Mouse (Mus musculus): Measurements from ENCODE around the gene Tpi1. TPM values are rescaled to one million over a fixed set of nuclear protein-coding genes. Genes with fewer than 3 reads are reported as not detected.

Gene Tpi1
- polyA plus RNA-seq, 1 experiment from 2014 or later = 537 TPM

DNA sequence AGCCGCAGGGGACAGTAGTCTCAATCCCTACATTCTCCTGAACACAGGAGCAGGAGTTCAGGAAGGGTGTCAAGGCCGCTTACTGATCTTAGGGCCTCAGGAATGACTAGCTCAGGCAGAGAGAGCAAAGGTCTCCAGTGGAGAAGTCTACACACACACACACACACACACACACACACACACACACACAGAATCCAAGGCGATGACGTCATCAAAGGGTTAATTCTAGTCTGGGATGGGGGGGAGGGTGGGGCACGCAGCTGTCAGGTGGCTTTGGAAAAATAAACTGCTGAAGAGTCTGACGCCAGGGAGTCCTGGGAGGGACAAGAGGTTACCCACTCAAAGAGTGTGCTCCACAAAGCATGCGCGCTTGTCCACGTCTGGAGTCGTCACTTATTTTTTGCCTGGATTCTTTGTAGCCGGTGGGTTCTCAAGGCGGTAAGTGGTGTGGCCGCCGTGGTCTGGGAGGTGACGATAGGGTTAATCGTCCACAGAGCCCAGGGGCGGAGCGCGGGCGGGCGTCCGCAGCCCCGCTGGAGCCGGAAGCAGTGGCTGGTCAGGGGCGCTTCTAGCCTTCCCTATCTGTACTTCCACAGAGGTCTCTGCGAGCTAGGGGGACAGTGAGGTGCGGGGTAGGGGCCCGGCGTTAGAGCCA is 5.6 kb downstream of the Tpi1 start, which contains the start of gene Spsb2:
Spsb2 (plus strand) TSS at position 304 of the 655 bp plus-strand sequence.
- H3K4me1 ChIP-seq (replicated peaks; ENCODE audit: control insufficient read depth, insufficient read depth, low read length) = peaks cover 14% of the 10 kb centered on the region; the same call in 1 of the 2 replicates
- peak within 1 kb of the TSS; percentile 95 for H3K27ac ChIP-seq (ENCODE audit: low read depth, low read length)
- no peaks in the 10 kb centered on the region for H3K27me3 ChIP-seq (replicated peaks; ENCODE audit: control insufficient read depth, insufficient read depth, low read length)
- ATAC-seq = peak; percentile 61
- no peaks in the 10 kb centered on the region for H3K9me3 ChIP-seq (ENCODE audit: control insufficient read depth)
- 1% methylated on average over 29 of the region's 29 CpGs for WGBS
- peak within 1 kb of the TSS; percentile 73 for H3K9ac ChIP-seq (ENCODE audit: low read depth, low read length)
- peaks cover 26% of the 10 kb centered on the region; the same call in 1 of the 2 replicates for H3K36me3 ChIP-seq (ENCODE audit: control insufficient read depth, insufficient read depth)
- H3K4me2 ChIP-seq (replicated peaks; ENCODE audit: low read depth) = peak within 1 kb of the TSS; percentile 95
- peak within 1 kb of the TSS; percentile 64 for H3K4me3 ChIP-seq (ENCODE audit: low read depth, low read length)
- TF ChIP-seq CTCF (IDR thresholded peaks at IDR 0.05; ENCODE audit: low read depth) = no peak

- Histone ChIP-seq H3K4me1 (replicated peaks; ENCODE audit: control insufficient read depth, insufficient read depth, low read length) (peaks cover 14% of the 10 kb centered on the region; the same call in 1 of the 2 replicates), H3K27me3 (replicated peaks; ENCODE audit: control insufficient read depth, insufficient read depth, low read length) (no peaks in the 10 kb centered on the region), H3K27ac (ENCODE audit: low read depth, low read length) (peak overlapping the region; percentile 95), H3K4me3 (ENCODE audit: low read depth, low read length) (peak overlapping the region; percentile 64), H3K4me2 (replicated peaks; ENCODE audit: low read depth) (peak overlapping the region; percentile 95), H3K9ac (ENCODE audit: low read depth, low read length) (no peak overlapping the region), H3K36me3 (ENCODE audit: control insufficient read depth, insufficient read depth) (peaks cover 26% of the 10 kb centered on the region; the same call in 1 of the 2 replicates), H3K9me3 (ENCODE audit: control insufficient read depth) (no peaks in the 10 kb centered on the region)
- TF ChIP-seq CTCF (IDR thresholded peaks at IDR 0.05; ENCODE audit: low read depth) = no peak
- 41% methylated on average over 6 of the region's 6 CpGs for WGBS
- peak; percentile 2 for ATAC-seq
Observed at GRCm38 (mm10) chr6:124807986-124808357, 6.1 kb downstream of the Tpi1 start.

- H3K9ac ChIP-seq (ENCODE audit: low read depth, low read length) = no peak overlapping the region
- TF ChIP-seq CTCF (IDR thresholded peaks at IDR 0.05; ENCODE audit: low read depth) = no peak
- H3K4me3 ChIP-seq (ENCODE audit: low read depth, low read length) = no peak overlapping the region
- no peak for ATAC-seq
- H3K4me1 ChIP-seq (replicated peaks; ENCODE audit: control insufficient read depth, insufficient read depth, low read length) = peaks cover 9% of the 10 kb centered on the region; the same call in 1 of the 2 replicates
- no peaks in the 10 kb centered on the region for H3K27me3 ChIP-seq (replicated peaks; ENCODE audit: control insufficient read depth, insufficient read depth, low read length)
- H3K9me3 ChIP-seq (ENCODE audit: control insufficient read depth) = no peaks in the 10 kb centered on the region
- H3K4me2 ChIP-seq (replicated peaks; ENCODE audit: low read depth) = no peak overlapping the region
- 83% methylated on average over 4 of the region's 4 CpGs for WGBS
- peaks cover 26% of the 10 kb centered on the region; the same call in 1 of the 2 replicates for H3K36me3 ChIP-seq (ENCODE audit: control insufficient read depth, insufficient read depth)
- 0 out of 2 replicates have a peak overlapping the region, but pooled peaks have one; percentile 41 for H3K27ac ChIP-seq (ENCODE audit: low read depth, low read length)
Observed at GRCm38 (mm10) chr6:124807366-124807765, 6.7 kb downstream of the Tpi1 start.

DNA sequence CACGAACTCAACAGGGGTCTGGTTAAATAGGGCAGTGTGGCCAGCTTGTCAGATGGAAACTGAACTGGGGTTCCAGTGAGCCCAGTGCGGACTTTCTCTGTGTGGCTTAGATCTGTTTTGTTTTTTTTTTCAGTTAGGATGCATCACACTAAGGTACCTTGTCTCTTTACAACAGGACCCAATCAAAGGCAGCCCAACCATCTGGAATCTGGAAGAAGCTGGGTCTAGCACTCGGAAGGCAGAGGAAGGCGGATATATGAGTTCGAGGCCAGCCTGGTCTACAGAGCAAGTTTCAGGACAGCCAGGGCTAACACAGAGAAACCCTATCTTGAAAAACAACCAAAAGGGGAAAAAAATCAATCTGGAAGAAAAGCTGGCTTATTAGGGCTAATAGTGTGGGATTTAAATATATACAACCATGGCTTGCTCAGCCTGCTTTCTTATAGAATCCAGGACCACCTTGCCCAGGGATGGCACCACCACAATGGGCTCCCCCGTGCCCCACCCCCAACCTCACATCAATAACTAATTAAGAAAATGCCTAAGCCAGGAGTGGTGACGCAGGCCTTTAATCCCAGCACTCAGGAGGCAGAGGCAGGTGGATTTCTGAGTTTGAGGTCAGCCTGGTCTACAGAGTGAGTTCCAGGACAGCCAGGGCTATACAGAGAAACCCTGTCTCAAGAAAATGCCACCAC is 7.5 kb downstream of the Tpi1 start:
- Histone ChIP-seq H3K9me3 (ENCODE audit: control insufficient read depth) (no peaks in the 10 kb centered on the region), H3K27ac (ENCODE audit: low read depth, low read length) (peak overlapping the region; percentile 83), H3K36me3 (ENCODE audit: control insufficient read depth, insufficient read depth) (peaks cover 19% of the 10 kb centered on the region; the same call in 1 of the 2 replicates), H3K4me3 (ENCODE audit: low read depth, low read length) (0 out of 2 replicates have a peak overlapping the region, but pooled peaks have one; percentile 45), H3K4me1 (replicated peaks; ENCODE audit: control insufficient read depth, insufficient read depth, low read length) (peaks cover 9% of the 10 kb centered on the region; the same call in 1 of the 2 replicates), H3K4me2 (replicated peaks; ENCODE audit: low read depth) (peak overlapping the region; percentile 78), H3K27me3 (replicated peaks; ENCODE audit: control insufficient read depth, insufficient read depth, low read length) (no peaks in the 10 kb centered on the region), H3K9ac (ENCODE audit: low read depth, low read length) (peak overlapping the region; percentile 23; the same call in 1 of the 2 replicates)
- no peak for ATAC-seq
- no peak for TF ChIP-seq CTCF (IDR thresholded peaks at IDR 0.05; ENCODE audit: low read depth)
- WGBS = 74% methylated on average over 7 of the region's 7 CpGs

DNA sequence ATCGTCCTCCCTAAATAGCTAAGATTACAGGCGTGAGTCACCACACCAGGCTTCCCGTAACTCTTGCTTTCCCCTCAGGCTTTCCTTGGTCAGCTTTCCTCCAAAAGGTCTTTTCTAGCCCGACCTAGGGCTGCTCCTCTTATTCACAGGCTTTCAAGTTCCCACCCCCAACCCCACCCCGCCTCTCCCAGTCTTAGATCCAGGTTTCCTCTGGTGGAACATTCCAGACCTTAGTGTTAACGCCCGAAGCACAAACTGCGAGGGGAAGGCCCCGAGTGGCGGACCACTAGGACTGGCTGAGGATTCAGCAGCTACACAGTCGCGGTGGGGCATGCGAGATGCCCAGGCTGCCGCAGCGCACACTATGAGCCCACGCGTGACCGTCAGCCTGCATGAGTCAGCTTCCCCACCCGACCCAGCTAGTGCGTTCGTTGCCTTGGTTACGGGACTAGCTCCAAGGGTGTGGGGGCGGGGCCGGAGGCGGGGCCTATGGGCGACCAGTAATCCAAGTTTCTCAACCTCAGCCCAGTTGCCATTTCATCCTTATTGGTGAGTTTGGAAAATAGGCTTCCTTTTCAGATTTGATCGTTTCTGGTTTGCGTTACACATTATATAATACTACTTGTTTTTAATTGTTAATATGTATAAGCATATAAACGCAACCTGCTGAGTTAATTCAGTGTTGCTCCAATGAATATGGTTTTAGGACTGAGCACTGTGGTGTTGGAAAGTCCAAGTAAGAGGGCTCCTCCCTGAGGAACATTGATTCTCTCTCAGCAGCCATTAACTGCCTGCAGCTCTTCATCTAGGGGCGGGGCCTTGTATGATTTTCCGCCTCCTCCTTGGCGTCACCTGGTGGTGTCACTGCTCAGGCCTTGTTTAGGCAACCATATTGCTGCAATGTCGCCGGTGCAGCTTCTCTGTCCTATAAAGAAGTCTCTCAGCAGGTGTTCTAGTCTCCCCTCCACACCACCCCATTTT is 8.5 kb downstream of the Tpi1 start:
- Histone ChIP-seq H3K27ac (ENCODE audit: low read depth, low read length) (peak overlapping the region; percentile 83), H3K4me1 (replicated peaks; ENCODE audit: control insufficient read depth, insufficient read depth, low read length) (peaks cover 9% of the 10 kb centered on the region; the same call in 1 of the 2 replicates), H3K4me2 (replicated peaks; ENCODE audit: low read depth) (peak overlapping the region; percentile 78), H3K36me3 (ENCODE audit: control insufficient read depth, insufficient read depth) (0 out of 2 replicates have a peak, but pooled peaks cover 9% of the 10 kb centered on the region), H3K9ac (ENCODE audit: low read depth, low read length) (0 out of 2 replicates have a peak overlapping the region, but pooled peaks have one; percentile 38), H3K4me3 (ENCODE audit: low read depth, low read length) (peak overlapping the region; percentile 45), H3K9me3 (ENCODE audit: control insufficient read depth) (no peaks in the 10 kb centered on the region), H3K27me3 (replicated peaks; ENCODE audit: control insufficient read depth, insufficient read depth, low read length) (no peaks in the 10 kb centered on the region)
- 1% methylated on average over 34 of the region's 34 CpGs for WGBS
- ATAC-seq = peak; percentile 71
- TF ChIP-seq CTCF (IDR thresholded peaks at IDR 0.05; ENCODE audit: low read depth) = peak; percentile 70

All from intestine, postnatal 0 days (tissue).